Mouse (Mus musculus) MEL (cell line): ENCODE measurements around the gene Slc29a2. TPM values are rescaled to one million over a fixed set of nuclear protein-coding genes. Genes with fewer than 3 reads are reported as not detected.

Experiments
- DNase-seq: peaks from one replicate; pipeline ENCODE4 v3.0.0; 2011; ENCODE audit warnings: low read depth, low spot score
- H3K27ac ChIP-seq: 2 replicates; pipeline ENCODE4 v1.5.1; 2012; ENCODE audit warnings: low read depth, mild to moderate bottlenecking, control low read depth, low read length, moderate library complexity; ENCODE audit not compliant: control insufficient read depth
- H3K27me3 ChIP-seq, 2 experiments: fragments of 150-350 bp in 1 of 2; sonication (generic) in 1 of 2; 2 replicates each; pipeline ENCODE4 v1.6.1; 2012; ENCODE audit warnings: low read length in 2 of 2, mild to moderate bottlenecking in 2 of 2, improper control_type of control experiment in 1 of 2, moderate library complexity in 1 of 2; ENCODE audit not compliant: insufficient read depth in 2 of 2, control insufficient read depth in 1 of 2
- H3K36me3 ChIP-seq, 2 experiments: 2 replicates each; pipeline ENCODE4 v1.6.1; 2012 to 2014; ENCODE audit warnings: low read length in 2 of 2, improper control_type of control experiment in 1 of 2, inconsistent platforms in 1 of 2, mild to moderate bottlenecking in 1 of 2; ENCODE audit not compliant: insufficient read depth in 2 of 2, control insufficient read depth in 1 of 2
- H3K4me1 ChIP-seq, 2 experiments: fragments of 150-350 bp in 1 of 2; sonication (generic) in 1 of 2; 2 replicates each; pipeline ENCODE4 v1.6.1; 2012; ENCODE audit warnings: low read length in 2 of 2, improper control_type of control experiment in 1 of 2, mild to moderate bottlenecking in 1 of 2; ENCODE audit not compliant: insufficient read depth in 2 of 2, control insufficient read depth in 1 of 2
- H3K4me3 ChIP-seq, 2 experiments: fragments of 150-350 bp in 1 of 2; sonication (generic) in 1 of 2; 2 replicates each; pipeline ENCODE4 v1.5.1; 2012; ENCODE audit warnings: low read depth in 2 of 2, low read length in 2 of 2, mild to moderate bottlenecking in 2 of 2, moderate library complexity in 2 of 2, control low read depth in 1 of 2, improper control_type of control experiment in 1 of 2; ENCODE audit not compliant: control insufficient read depth in 1 of 2, insufficient read depth in 1 of 2
- H3K79me2 ChIP-seq: 2 replicates; pipeline ENCODE4 v1.6.1; 2012; ENCODE audit warnings: mild to moderate bottlenecking, low read length, moderate library complexity; ENCODE audit not compliant: control insufficient read depth, poor library complexity, insufficient read depth
- H3K9ac ChIP-seq: 2 replicates; pipeline ENCODE4 v1.6.1; 2012; ENCODE audit warnings: low read depth, mild to moderate bottlenecking, control low read depth, low read length, moderate library complexity; ENCODE audit not compliant: control insufficient read depth, poor library complexity, severe bottlenecking
- H3K9me3 ChIP-seq: fragments of 150-350 bp; sonication (generic); replicated peaks from 2 replicates; pipeline ENCODE4 v1.6.1; 2012; ENCODE audit warnings: mild to moderate bottlenecking, low read length, improper control_type of control experiment, moderate library complexity; ENCODE audit not compliant: insufficient read depth
- BHLHE40 ChIP-seq: IDR thresholded peaks from 2 replicates; pipeline ENCODE4 v1.6.1; 2012; ENCODE audit warnings: low read depth, mild to moderate bottlenecking, inconsistent platforms, low read length, improper control_type of control experiment, borderline replicate concordance
- CHD1 ChIP-seq: IDR thresholded peaks from 2 replicates; pipeline ENCODE4 v1.6.1; 2012; ENCODE audit warnings: low read depth, mild to moderate bottlenecking, inconsistent platforms, low read length, improper control_type of control experiment
- CTCF ChIP-seq, 3 experiments: IDR thresholded peaks in 2 of 3; conservative IDR thresholded peaks in 1 of 3; 2 replicates each; pipeline ENCODE4 v1.5.1; 2011 to 2012; ENCODE audit warnings: low read length in 3 of 3, low read depth in 2 of 3, mild to moderate bottlenecking in 2 of 3, improper control_type of control experiment in 1 of 3, inconsistent platforms in 1 of 3, mixed read lengths in 1 of 3, moderate library complexity in 1 of 3; ENCODE audit not compliant: control insufficient read depth in 1 of 3, insufficient read depth in 1 of 3, poor library complexity in 1 of 3, severe bottlenecking in 1 of 3
- ELF1 ChIP-seq: IDR thresholded peaks from 2 replicates; pipeline ENCODE4 v1.6.1; 2014; ENCODE audit warnings: low read depth, mild to moderate bottlenecking, inconsistent platforms, low read length, improper control_type of control experiment, moderate library complexity
- EP300 ChIP-seq, 2 experiments: IDR thresholded peaks; 2 replicates each; pipeline ENCODE4 v1.6.1; 2011; ENCODE audit warnings: improper control_type of control experiment in 2 of 2, low read length in 2 of 2, low read depth in 1 of 2, mild to moderate bottlenecking in 1 of 2
- HCFC1 ChIP-seq: IDR thresholded peaks from 2 replicates; pipeline ENCODE4 v1.6.1; 2012; ENCODE audit warnings: low read depth, mild to moderate bottlenecking, inconsistent platforms, low read length, improper control_type of control experiment, moderate library complexity
- JUND ChIP-seq: IDR thresholded peaks from 2 replicates; pipeline ENCODE4 v1.6.1; 2011; ENCODE audit warnings: low read depth, mild to moderate bottlenecking, improper control_type of control experiment, low read length
- KAT2A ChIP-seq: conservative IDR thresholded peaks from 2 replicates; pipeline ENCODE4 v1.6.1; 2012; ENCODE audit warnings: low read depth, low read length, improper control_type of control experiment, inconsistent platforms
- MAFK ChIP-seq: IDR thresholded peaks from 2 replicates; pipeline ENCODE4 v1.6.1; 2011; ENCODE audit warnings: low read depth, mild to moderate bottlenecking, low read length, improper control_type of control experiment, borderline replicate concordance
- MEF2A ChIP-seq: IDR thresholded peaks from 2 replicates; pipeline ENCODE4 v1.6.1; 2014; ENCODE audit warnings: low read depth, mild to moderate bottlenecking, inconsistent platforms, low read length, improper control_type of control experiment; ENCODE audit not compliant: poor library complexity, insufficient replicate concordance, severe bottlenecking; ENCODE audit errors: extremely low read depth
- MYB ChIP-seq: IDR thresholded peaks from 2 replicates; pipeline ENCODE4 v1.6.1; 2011; ENCODE audit warnings: mild to moderate bottlenecking, low read depth, low read length, improper control_type of control experiment
- MYC ChIP-seq: IDR thresholded peaks from 2 replicates; pipeline ENCODE4 v1.6.1; 2011; ENCODE audit warnings: low read depth, mild to moderate bottlenecking, low read length, improper control_type of control experiment, moderate library complexity
- NELFE ChIP-seq: IDR thresholded peaks from 2 replicates; pipeline ENCODE4 v1.6.1; 2011; ENCODE audit warnings: low read depth, low read length, improper control_type of control experiment
- POLR2A ChIP-seq, 2 experiments: IDR thresholded peaks; 2 replicates each; pipeline ENCODE4 v1.6.1; 2011 to 2012; ENCODE audit warnings: low read length in 2 of 2, mild to moderate bottlenecking in 2 of 2, control low read depth in 1 of 2, improper control_type of control experiment in 1 of 2, low read depth in 1 of 2, moderate library complexity in 1 of 2; ENCODE audit not compliant: control insufficient read depth in 1 of 2, insufficient read depth in 1 of 2, poor library complexity in 1 of 2
- POLR2AphosphoS2 ChIP-seq: IDR thresholded peaks from 2 replicates; pipeline ENCODE4 v1.6.1; 2011; ENCODE audit warnings: low read length, improper control_type of control experiment
- RAD21 ChIP-seq: IDR thresholded peaks from 2 replicates; pipeline ENCODE4 v1.6.1; 2011; ENCODE audit warnings: mild to moderate bottlenecking, low read depth, low read length, improper control_type of control experiment
- SIN3A ChIP-seq: IDR thresholded peaks from 2 replicates; pipeline ENCODE4 v1.6.1; 2012; ENCODE audit warnings: low read length, improper control_type of control experiment, inconsistent platforms
- SMC3 ChIP-seq: IDR thresholded peaks from 2 replicates; pipeline ENCODE4 v1.6.1; 2011; ENCODE audit warnings: low read depth, low read length, improper control_type of control experiment
- TAL1 ChIP-seq: IDR thresholded peaks from 2 replicates; pipeline ENCODE4 v1.6.1; 2012; ENCODE audit warnings: mild to moderate bottlenecking, inconsistent platforms, low read length, moderate library complexity, mixed read lengths
- TCF12 ChIP-seq: IDR thresholded peaks from 2 replicates; pipeline ENCODE4 v1.6.1; 2014; ENCODE audit warnings: low read depth, mild to moderate bottlenecking, inconsistent platforms, low read length, improper control_type of control experiment, moderate library complexity
- UBTF ChIP-seq: IDR thresholded peaks from 2 replicates; pipeline ENCODE4 v1.6.1; 2012; ENCODE audit warnings: low read depth, mild to moderate bottlenecking, inconsistent platforms, low read length, improper control_type of control experiment, moderate library complexity, borderline replicate concordance; ENCODE audit not compliant: insufficient read depth
- USF2 ChIP-seq, 2 experiments: IDR thresholded peaks; 2 replicates each; pipeline ENCODE4 v1.6.1; 2011 to 2012; ENCODE audit warnings: improper control_type of control experiment in 2 of 2, low read length in 2 of 2, borderline replicate concordance in 1 of 2, inconsistent platforms in 1 of 2, low read depth in 1 of 2, mild to moderate bottlenecking in 1 of 2; ENCODE audit not compliant: insufficient read depth in 1 of 2
- ZC3H11A ChIP-seq: IDR thresholded peaks from 2 replicates; pipeline ENCODE4 v1.6.1; 2012; ENCODE audit warnings: low read depth, mild to moderate bottlenecking, inconsistent platforms, low read length, improper control_type of control experiment
- polyA plus RNA-seq, 2 experiments: library from polyadenylated mRNA; stranded (reverse) in 1 of 2; unstranded in 1 of 2; fragments of >175 nt in 1 of 2; fragments of >200 nt in 1 of 2; gene quantifications; 2 replicates each; pipeline versions ENCODE4 v1.2.1 to v1.2.4; 2012; ENCODE audit warnings: low replicate concordance in 2 of 2, low read depth in 1 of 2; ENCODE audit not compliant: insufficient read length in 2 of 2, insufficient read depth in 1 of 2, missing spikeins in 1 of 2
- total RNA-seq: library from RNA; depleted of rRNA; stranded (reverse); fragments of 300-350 nt; gene quantifications from 2 replicates; pipeline ENCODE4 v1.2.3, GENCODE M21; 2012

The Slc29a2 gene
- total and polyA plus RNA-seq, 3 experiments = 3.2 to 10.9 TPM; not detected in 1

DNA sequence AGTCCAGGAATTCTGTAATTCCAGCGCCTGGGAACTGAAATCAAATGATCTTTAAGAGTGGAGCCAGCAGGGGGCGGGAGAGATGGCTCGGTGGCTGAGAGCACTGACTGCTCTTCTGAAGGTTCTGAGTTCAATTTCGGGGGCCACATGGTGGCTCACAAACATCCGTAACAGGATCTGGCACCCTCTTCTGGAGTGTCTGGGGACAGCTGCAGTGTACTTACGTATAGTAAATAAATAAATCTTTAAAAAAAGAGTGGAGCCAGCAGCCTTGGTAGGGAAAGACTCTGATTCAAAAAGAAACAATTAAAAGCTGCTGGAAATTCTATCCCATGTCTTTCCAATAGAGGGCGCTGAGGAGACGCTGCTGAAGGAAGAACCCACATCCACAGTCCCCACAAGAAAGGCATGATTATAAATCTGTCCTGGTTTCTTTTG is 8.7 kb upstream of the Slc29a2 start:
- Histone ChIP-seq H3K36me3 (peaks cover 0 to 3% of the 10 kb centered on the region in 2 experiments; a peak in 1 of 4 replicates), H3K9ac (no peak overlapping the region)
- DNase-seq = peak; percentile 72

DNA sequence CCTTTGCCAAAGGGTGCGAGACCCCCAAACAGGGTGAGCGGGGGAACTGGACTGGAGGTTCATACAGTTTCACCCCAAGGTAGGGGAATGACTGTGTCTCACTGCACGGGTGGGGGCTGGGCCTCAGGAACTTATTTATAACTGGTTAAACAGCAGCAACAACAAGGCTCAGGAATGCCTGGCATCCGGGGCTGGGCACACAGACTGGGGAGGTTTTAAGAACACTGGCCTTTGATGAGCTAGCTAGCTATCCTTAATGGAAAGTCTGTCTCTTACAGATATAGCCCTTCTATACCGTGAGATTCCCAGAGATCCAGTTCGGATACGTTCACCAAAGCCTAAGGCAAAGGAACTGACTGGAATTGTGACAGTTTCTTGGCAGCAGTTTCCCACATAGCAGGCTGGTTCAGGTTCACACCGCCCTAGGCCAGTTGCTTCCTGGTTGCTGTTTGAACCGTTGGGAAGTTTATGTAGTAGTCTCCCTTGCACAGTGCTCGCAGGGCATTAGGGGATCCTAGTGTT is 7.4 kb upstream of the Slc29a2 start:
- no peak overlapping the region; a peak in 1 of 4 replicates for H3K4me3 ChIP-seq
- peaks cover 0 to 8% of the 10 kb centered on the region in 2 experiments; a peak in 2 of 4 replicates for H3K4me1 ChIP-seq
- no peak for DNase-seq
- H3K27ac ChIP-seq = no peak overlapping the region
- H3K36me3 ChIP-seq = peaks cover 0 to 3% of the 10 kb centered on the region in 2 experiments; a peak in 1 of 4 replicates
- TF ChIP-seq POLR2AphosphoS2 = no peak
- no peak for TF ChIP-seq USF2 (IDR thresholded peaks at IDR 0.05; ENCODE audit: borderline replicate concordance in 1 of 2, insufficient read depth in 1 of 2, low read depth in 1 of 2, low read length in 2 of 2)
- no peaks in the 10 kb centered on the region for H3K79me2 ChIP-seq
- H3K9me3 ChIP-seq = no peaks in the 10 kb centered on the region
- no peaks in the 10 kb centered on the region; a peak in 1 of 4 replicates for H3K27me3 ChIP-seq
- peak overlapping the region; percentile 27 for H3K9ac ChIP-seq

More for the DNA sequence above, 8.7 kb upstream of the Slc29a2 start:
- Histone ChIP-seq H3K27ac (no peak overlapping the region), H3K9me3 (no peaks in the 10 kb centered on the region), H3K27me3 (no peaks in the 10 kb centered on the region; a peak in 1 of 4 replicates), H3K4me3 (no peak overlapping the region), H3K4me1 (peaks cover 0 to 8% of the 10 kb centered on the region in 2 experiments; a peak in 2 of 4 replicates), H3K79me2 (no peaks in the 10 kb centered on the region)
- TF ChIP-seq ZC3H11A (peak; percentile 45; the same call in 1 of the 2 replicates), POLR2AphosphoS2 (no peak), RAD21 (peak; percentile 53), SMC3 (peak; percentile 47; the same call in 1 of the 2 replicates), CTCF (IDR thresholded peaks at IDR 0.05 in 2 of 3, conservative IDR thresholded peaks at IDR 0.05 in 1 of 3; ENCODE audit: control insufficient read depth in 1 of 3, insufficient read depth in 1 of 3, low read depth in 2 of 3, low read length in 3 of 3, poor library complexity in 1 of 3, severe bottlenecking in 1 of 3) (peak; percentile 62 to 77 (median 74))

DNA sequence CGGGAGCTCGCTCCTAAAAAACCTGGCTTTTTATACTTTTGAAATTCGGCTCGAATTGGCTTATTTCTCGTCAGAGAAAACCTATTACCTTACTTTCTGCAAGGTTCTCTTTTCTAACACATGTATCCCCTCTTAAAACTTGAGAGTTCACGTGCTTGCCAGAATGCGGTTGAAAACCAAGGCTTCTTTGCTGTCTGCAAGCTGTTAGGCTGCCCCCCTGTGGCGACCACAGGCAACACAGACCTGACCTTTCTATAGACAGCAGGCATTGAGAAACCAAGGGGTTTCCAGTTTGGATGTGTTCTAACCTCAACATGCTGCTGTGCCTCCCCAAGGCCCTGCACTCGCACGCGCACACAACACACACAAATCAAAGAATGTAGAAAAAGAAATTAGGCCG is 6.9 kb upstream of the Slc29a2 start:
- peaks cover 0 to 3% of the 10 kb centered on the region in 2 experiments; a peak in 1 of 4 replicates for H3K36me3 ChIP-seq
- peak; percentile 86 for DNase-seq
- no peaks in the 10 kb centered on the region for H3K79me2 ChIP-seq
- peak overlapping the region in 1 of 2 experiments; percentile 31; a peak in 1 of 4 replicates for H3K4me3 ChIP-seq
- H3K27ac ChIP-seq = no peak overlapping the region
- H3K4me1 ChIP-seq = peaks cover 0 to 8% of the 10 kb centered on the region in 2 experiments; a peak in 2 of 4 replicates
- H3K9me3 ChIP-seq = no peaks in the 10 kb centered on the region
- no peaks in the 10 kb centered on the region; a peak in 1 of 4 replicates for H3K27me3 ChIP-seq
- peak overlapping the region; percentile 27 for H3K9ac ChIP-seq
- TF ChIP-seq SMC3 = peak; percentile 56
- TF ChIP-seq MEF2A = no peak
- no peak for TF ChIP-seq NELFE
- TF ChIP-seq ZC3H11A = no peak
- peak; percentile 77 to 83 (median 81) for TF ChIP-seq CTCF (IDR thresholded peaks at IDR 0.05 in 2 of 3, conservative IDR thresholded peaks at IDR 0.05 in 1 of 3; ENCODE audit: control insufficient read depth in 1 of 3, insufficient read depth in 1 of 3, low read depth in 2 of 3, low read length in 3 of 3, poor library complexity in 1 of 3, severe bottlenecking in 1 of 3)
- TF ChIP-seq EP300 (IDR thresholded peaks at IDR 0.05; ENCODE audit: low read depth in 1 of 2, low read length in 2 of 2) = no peak
- TF ChIP-seq CHD1 = no peak
- no peak for TF ChIP-seq KAT2A
- no peak for TF ChIP-seq TCF12
- TF ChIP-seq MYC = peak; percentile 75
- no peak for TF ChIP-seq MYB
- no peak for TF ChIP-seq MAFK
- no peak for TF ChIP-seq HCFC1
- peak; percentile 45; the same call in 1 of the 2 replicates for TF ChIP-seq SIN3A
- no peak for TF ChIP-seq TAL1
- TF ChIP-seq JUND = no peak
- TF ChIP-seq BHLHE40 = peak; percentile 78; the same call in 1 of the 2 replicates
- TF ChIP-seq ELF1 = no peak
- TF ChIP-seq POLR2A (IDR thresholded peaks at IDR 0.05; ENCODE audit: control insufficient read depth in 1 of 2, insufficient read depth in 1 of 2, low read depth in 1 of 2, low read length in 2 of 2, poor library complexity in 1 of 2) = no peak
- TF ChIP-seq UBTF = no peak
